Mouse (Mus musculus) lung, embryonic 14.5 days (tissue): ENCODE results near the gene Cluh. TPM values are rescaled to one million over a fixed set of nuclear protein-coding genes. Genes with fewer than 3 reads are reported as not detected.

Source experiments
- ATAC-seq: fragments of 200-750 bp; cut with Nextera tagmentation; 2 replicates; pipeline ENCODE4 v1.8.0; 2017; ENCODE audit warnings: mild to moderate bottlenecking, moderate TSS enrichment, moderate library complexity; ENCODE audit not compliant: insufficient read depth
- DNase-seq: peaks from one replicate; pipeline ENCODE4 v3.0.0-alpha.2; 2015
- H3K27ac ChIP-seq: fragments of 300-500 bp; sonication (generic); 2 replicates; pipeline ENCODE4 v1.5.1; 2014; ENCODE audit warnings: low read depth, mild to moderate bottlenecking, moderate library complexity
- H3K27me3 ChIP-seq: fragments of 300-500 bp; sonication (generic); 2 replicates; pipeline ENCODE4 v1.6.1; 2014; ENCODE audit warnings: low read length, control low read depth; ENCODE audit not compliant: insufficient read depth
- H3K36me3 ChIP-seq: fragments of 300-500 bp; sonication (generic); 2 replicates; pipeline ENCODE4 v1.6.1; 2014; ENCODE audit warnings: control low read depth; ENCODE audit not compliant: insufficient read depth
- H3K4me1 ChIP-seq: fragments of 300-500 bp; sonication (generic); 2 replicates; pipeline ENCODE4 v1.6.1; 2014; ENCODE audit warnings: antibody characterized with exemption, control low read depth; ENCODE audit not compliant: insufficient read depth
- H3K4me2 ChIP-seq: fragments of 300-500 bp; sonication (generic); 2 replicates; pipeline ENCODE4 v1.6.1; 2014; ENCODE audit warnings: mild to moderate bottlenecking
- H3K4me3 ChIP-seq: fragments of 300-500 bp; sonication (generic); 2 replicates; pipeline ENCODE4 v1.5.1; 2014; ENCODE audit warnings: low read depth, low read length
- H3K9ac ChIP-seq: fragments of 300-500 bp; sonication (generic); 2 replicates; pipeline ENCODE4 v1.6.1; 2014
- H3K9me3 ChIP-seq: fragments of 300-500 bp; sonication (generic); 2 replicates; pipeline ENCODE4 v1.6.1; 2016; ENCODE audit warnings: low read depth, low read length, control low read depth
- CTCF ChIP-seq: IDR thresholded peaks from 2 replicates; pipeline ENCODE4 v1.5.1; 2016; ENCODE audit warnings: antibody characterized with exemption, low read depth
- WGBS: fragments of 180-500 bp; shearing (Covaris S2); extraction: QIAGEN DNeasy Blood & Tissue Kit; methylation state at CpG from one replicate; pipeline ENCODE4 v1.1.7; 2014; 5-methylcytosine and 5-hydroxymethylcytosine counted together
- polyA plus RNA-seq: library from polyadenylated mRNA; unstranded; fragments of >200 nt; fragmentation: Nextera tagmentation; extraction: Ambion mirVana; gene quantifications from 2 replicates; pipeline ENCODE4 v1.2.1, GENCODE M21; 2014

The Cluh gene
- polyA plus RNA-seq, 1 experiment from 2014 or later, result 23.8 TPM

GRCm38 (mm10) chr11:74631880-74632789 lies 17.2 kb upstream of the Cluh start:
- no peak overlapping the region for H3K9ac ChIP-seq
- no peak overlapping the region for H3K27ac ChIP-seq
- no peaks in the 10 kb centered on the region for H3K27me3 ChIP-seq
- H3K4me2 ChIP-seq, result no peak overlapping the region
- no peaks in the 10 kb centered on the region for H3K9me3 ChIP-seq
- TF ChIP-seq CTCF, result no peak
- H3K36me3 ChIP-seq, result no peaks in the 10 kb centered on the region
- DNase-seq (no peak), ATAC-seq (no peak)
- H3K4me1 ChIP-seq, result no peaks in the 10 kb centered on the region
- no peak overlapping the region for H3K4me3 ChIP-seq
- WGBS, result 46% methylated on average over 7 of the region's 7 CpGs

- peak; percentile 95 for TF ChIP-seq CTCF
- 61% methylated on average over 5 of the region's 5 CpGs for WGBS
- Histone ChIP-seq H3K9ac (no peak overlapping the region), H3K36me3 (no peaks in the 10 kb centered on the region), H3K27me3 (no peaks in the 10 kb centered on the region), H3K4me3 (no peak overlapping the region), H3K27ac (no peak overlapping the region), H3K9me3 (no peaks in the 10 kb centered on the region), H3K4me1 (peaks cover 9% of the 10 kb centered on the region), H3K4me2 (no peak overlapping the region)
- peak; percentile 94 for DNase-seq
- ATAC-seq, result no peak
Measured at GRCm38 (mm10) chr11:74634490-74635275, 14.6 kb upstream of the Cluh start.

GRCm38 (mm10) chr11:74637486-74637885 lies 11.8 kb upstream of the Cluh start:
- no peaks in the 10 kb centered on the region for H3K9me3 ChIP-seq
- H3K27ac ChIP-seq, result no peak overlapping the region
- ATAC-seq (no peak), DNase-seq (no peak)
- peak overlapping the region; percentile 82 for H3K4me2 ChIP-seq
- no peaks in the 10 kb centered on the region for H3K27me3 ChIP-seq
- no peaks in the 10 kb centered on the region for H3K36me3 ChIP-seq
- no peak for TF ChIP-seq CTCF
- peaks cover 9% of the 10 kb centered on the region for H3K4me1 ChIP-seq
- H3K9ac ChIP-seq, result peak overlapping the region; percentile 76; the same call in 1 of the 2 replicates
- WGBS, result 18% methylated on average over 8 of the region's 8 CpGs
- peak overlapping the region; percentile 73 for H3K4me3 ChIP-seq

GRCm38 (mm10) chr11:74637971-74638790 lies 11.1 kb upstream of the Cluh start:
- DNase-seq, result peak; percentile 91
- TF ChIP-seq CTCF, result peak; percentile 27; the same call in 1 of the 2 replicates
- no peaks in the 10 kb centered on the region for H3K27me3 ChIP-seq
- no peaks in the 10 kb centered on the region for H3K36me3 ChIP-seq
- H3K4me3 ChIP-seq, result peak overlapping the region; percentile 73
- WGBS, result under 1% methylated on average over 78 of the region's 86 CpGs
- H3K9me3 ChIP-seq, result no peaks in the 10 kb centered on the region
- peaks cover 9% of the 10 kb centered on the region for H3K4me1 ChIP-seq
- H3K9ac ChIP-seq, result peak overlapping the region; percentile 76
- peak overlapping the region; percentile 88 for H3K27ac ChIP-seq
- peak; percentile 96 for ATAC-seq
- peak overlapping the region; percentile 82 for H3K4me2 ChIP-seq

- H3K4me2 ChIP-seq, result peak overlapping the region; percentile 82
- TF ChIP-seq CTCF, result no peak
- peaks cover 9% of the 10 kb centered on the region for H3K4me1 ChIP-seq
- 6% methylated on average over 9 of the region's 9 CpGs for WGBS
- H3K9me3 ChIP-seq, result no peaks in the 10 kb centered on the region
- peak overlapping the region; percentile 73 for H3K4me3 ChIP-seq
- H3K9ac ChIP-seq, result peak overlapping the region; percentile 76
- DNase-seq (peak; percentile 22), ATAC-seq (peak; percentile 29)
- H3K36me3 ChIP-seq, result no peaks in the 10 kb centered on the region
- H3K27ac ChIP-seq, result peak overlapping the region; percentile 88
- no peaks in the 10 kb centered on the region for H3K27me3 ChIP-seq
Measured at GRCm38 (mm10) chr11:74638791-74639411, 10.4 kb upstream of the Cluh start.

GRCm38 (mm10) chr11:74639628-74640027 lies 9.7 kb upstream of the Cluh start:
- ATAC-seq (no peak), DNase-seq (no peak)
- Histone ChIP-seq H3K27ac (no peak overlapping the region), H3K4me1 (peaks cover 9% of the 10 kb centered on the region), H3K9me3 (no peaks in the 10 kb centered on the region), H3K9ac (no peak overlapping the region), H3K4me2 (no peak overlapping the region; the same call in 1 of the 2 replicates), H3K27me3 (no peaks in the 10 kb centered on the region), H3K36me3 (no peaks in the 10 kb centered on the region), H3K4me3 (no peak overlapping the region)
- TF ChIP-seq CTCF, result no peak
- WGBS, result 55% methylated on average over 1 of the region's 1 CpGs
